Mouse (Mus musculus): ENCODE results near the gene Cep295. TPM values are rescaled to one million over a fixed set of nuclear protein-coding genes. Genes with fewer than 3 reads are reported as not detected.
A peak's percentile ranks its signal among the peaks of the same experiment; 100 is the strongest.

Cep295 gene
- total and polyA plus RNA-seq, 2 experiments from 2014 or later = 4.6 to 10.2 TPM

- WGBS = 73% methylated on average over 3 of the region's 3 CpGs
- Histone ChIP-seq H3K9me3 (replicated peaks; ENCODE audit: control insufficient read depth, low read length) (no peaks in the 10 kb centered on the region), H3K9ac (replicated peaks; ENCODE audit: low read depth, low read length) (no peak overlapping the region), H3K4me2 (ENCODE audit: low read depth, low read length) (no peak overlapping the region), H3K4me1 (ENCODE audit: control insufficient read depth, insufficient read depth) (no peaks in the 10 kb centered on the region), H3K27me3 (ENCODE audit: control insufficient read depth, insufficient read depth, low read length) (no peaks in the 10 kb centered on the region), H3K36me3 (replicated peaks; ENCODE audit: control insufficient read depth, insufficient read depth, low read length) (peaks cover 4% of the 10 kb centered on the region), H3K27ac (ENCODE audit: low read depth) (no peak overlapping the region), H3K4me3 (ENCODE audit: low read depth, low read length) (no peak overlapping the region)
- DNase-seq (ENCODE audit: low spot score) (no peak), ATAC-seq (ENCODE audit: insufficient read depth, low read depth) (no peak)
- TF ChIP-seq CTCF (IDR thresholded peaks at IDR 0.05; ENCODE audit: low read depth) (peak; percentile 1; the same call in 1 of the 2 replicates), EP300 (IDR thresholded peaks at IDR 0.05; ENCODE audit: low read depth) (no peak)
Observed at GRCm38 (mm10) chr9:15285443-15285842, 72.1 kb downstream of the Cep295 start.

- whole genome bisulfite sequencing = 49% methylated on average over 5 of the region's 5 CpGs
- TF ChIP-seq CTCF (IDR thresholded peaks at IDR 0.05; ENCODE audit: low read depth) = no peak
- TF ChIP-seq EP300 (IDR thresholded peaks at IDR 0.05; ENCODE audit: low read depth) = no peak
- DNase-seq (ENCODE audit: low spot score) (no peak), ATAC-seq (ENCODE audit: insufficient read depth, low read depth) (no peak)
- Histone ChIP-seq H3K4me2 (ENCODE audit: low read depth, low read length) (peak overlapping the region; percentile 86), H3K4me3 (ENCODE audit: low read depth, low read length) (peak overlapping the region; percentile 93), H3K9me3 (replicated peaks; ENCODE audit: control insufficient read depth, low read length) (no peaks in the 10 kb centered on the region), H3K27me3 (ENCODE audit: control insufficient read depth, insufficient read depth, low read length) (no peaks in the 10 kb centered on the region), H3K36me3 (replicated peaks; ENCODE audit: control insufficient read depth, insufficient read depth, low read length) (peaks cover 16% of the 10 kb centered on the region), H3K4me1 (ENCODE audit: control insufficient read depth, insufficient read depth) (0 out of 2 replicates have a peak, but pooled peaks cover 7% of the 10 kb centered on the region), H3K9ac (replicated peaks; ENCODE audit: low read depth, low read length) (peak overlapping the region; percentile 93), H3K27ac (ENCODE audit: low read depth) (peak overlapping the region; percentile 85)
Observed at GRCm38 (mm10) chr9:15280491-15280879, 77.1 kb downstream of the Cep295 start.

- Histone ChIP-seq H3K27ac (ENCODE audit: low read depth) (peak within 1 kb of the TSS; percentile 85), H3K4me2 (ENCODE audit: low read depth, low read length) (peak within 1 kb of the TSS; percentile 86), H3K4me1 (ENCODE audit: control insufficient read depth, insufficient read depth) (0 out of 2 replicates have a peak, but pooled peaks cover 7% of the 10 kb centered on the region), H3K9me3 (replicated peaks; ENCODE audit: control insufficient read depth, low read length) (no peaks in the 10 kb centered on the region), H3K9ac (replicated peaks; ENCODE audit: low read depth, low read length) (peak within 1 kb of the TSS; percentile 93), H3K4me3 (ENCODE audit: low read depth, low read length) (peak within 1 kb of the TSS; percentile 93), H3K36me3 (replicated peaks; ENCODE audit: control insufficient read depth, insufficient read depth, low read length) (peaks cover 22% of the 10 kb centered on the region), H3K27me3 (ENCODE audit: control insufficient read depth, insufficient read depth, low read length) (no peaks in the 10 kb centered on the region)
- under 1% methylated on average over 56 of the region's 57 CpGs for WGBS
- TF ChIP-seq EP300 (IDR thresholded peaks at IDR 0.05; ENCODE audit: low read depth) (no peak; the same call in 1 of the 2 replicates), CTCF (IDR thresholded peaks at IDR 0.05; ENCODE audit: low read depth) (no peak)
- ATAC-seq (ENCODE audit: insufficient read depth, low read depth) (peak; percentile 98), DNase-seq (ENCODE audit: low spot score) (peak; percentile 95)
Observed at GRCm38 (mm10) chr9:15279649-15280490, 77.7 kb downstream of the Cep295 start, which contains the start of gene Med17. Gene Med17 (minus strand): TSS chr9:15279931.

GRCm38 (mm10) chr9:15279139-15279648, 78.4 kb downstream of the Cep295 start:
- Histone ChIP-seq H3K27ac (ENCODE audit: low read depth) (peak overlapping the region; percentile 85), H3K9me3 (replicated peaks; ENCODE audit: control insufficient read depth, low read length) (no peaks in the 10 kb centered on the region), H3K36me3 (replicated peaks; ENCODE audit: control insufficient read depth, insufficient read depth, low read length) (peaks cover 29% of the 10 kb centered on the region), H3K9ac (replicated peaks; ENCODE audit: low read depth, low read length) (peak overlapping the region; percentile 93), H3K4me2 (ENCODE audit: low read depth, low read length) (peak overlapping the region; percentile 86), H3K4me3 (ENCODE audit: low read depth, low read length) (peak overlapping the region; percentile 93), H3K27me3 (ENCODE audit: control insufficient read depth, insufficient read depth, low read length) (no peaks in the 10 kb centered on the region), H3K4me1 (ENCODE audit: control insufficient read depth, insufficient read depth) (0 out of 2 replicates have a peak, but pooled peaks cover 7% of the 10 kb centered on the region)
- 8% methylated on average over 19 of the region's 19 CpGs for WGBS
- no peak for TF ChIP-seq CTCF (IDR thresholded peaks at IDR 0.05; ENCODE audit: low read depth)
- no peak for TF ChIP-seq EP300 (IDR thresholded peaks at IDR 0.05; ENCODE audit: low read depth)
- DNase-seq (ENCODE audit: low spot score) (no peak), ATAC-seq (ENCODE audit: insufficient read depth, low read depth) (peak; percentile 69; the same call in 1 of the 2 replicates)

GRCm38 (mm10) chr9:15278343-15278742, 79.2 kb downstream of the Cep295 start:
- WGBS = 98% methylated on average over 3 of the region's 3 CpGs
- Histone ChIP-seq H3K27ac (ENCODE audit: low read depth) (no peak overlapping the region), H3K36me3 (replicated peaks; ENCODE audit: control insufficient read depth, insufficient read depth, low read length) (peaks cover 37% of the 10 kb centered on the region), H3K9ac (replicated peaks; ENCODE audit: low read depth, low read length) (no peak overlapping the region), H3K4me2 (ENCODE audit: low read depth, low read length) (no peak overlapping the region), H3K27me3 (ENCODE audit: control insufficient read depth, insufficient read depth, low read length) (no peaks in the 10 kb centered on the region), H3K9me3 (replicated peaks; ENCODE audit: control insufficient read depth, low read length) (no peaks in the 10 kb centered on the region), H3K4me3 (ENCODE audit: low read depth, low read length) (no peak overlapping the region), H3K4me1 (ENCODE audit: control insufficient read depth, insufficient read depth) (0 out of 2 replicates have a peak, but pooled peaks cover 7% of the 10 kb centered on the region)
- ATAC-seq (ENCODE audit: insufficient read depth, low read depth) = no peak
- TF ChIP-seq CTCF (IDR thresholded peaks at IDR 0.05; ENCODE audit: low read depth) = no peak
- TF ChIP-seq EP300 (IDR thresholded peaks at IDR 0.05; ENCODE audit: low read depth) = no peak
- no peak for DNase-seq (ENCODE audit: low spot score)
